Mouse (Mus musculus) frontal cortex, postnatal 36 days (tissue): ENCODE data around the gene Cpvl.

Source experiments
- DNase-seq, 2 experiments: peaks; one replicate each; pipeline ENCODE4 v3.0.0; 2022; ENCODE audit warnings: low spot score in 2 of 2

Cpvl gene

DNA sequence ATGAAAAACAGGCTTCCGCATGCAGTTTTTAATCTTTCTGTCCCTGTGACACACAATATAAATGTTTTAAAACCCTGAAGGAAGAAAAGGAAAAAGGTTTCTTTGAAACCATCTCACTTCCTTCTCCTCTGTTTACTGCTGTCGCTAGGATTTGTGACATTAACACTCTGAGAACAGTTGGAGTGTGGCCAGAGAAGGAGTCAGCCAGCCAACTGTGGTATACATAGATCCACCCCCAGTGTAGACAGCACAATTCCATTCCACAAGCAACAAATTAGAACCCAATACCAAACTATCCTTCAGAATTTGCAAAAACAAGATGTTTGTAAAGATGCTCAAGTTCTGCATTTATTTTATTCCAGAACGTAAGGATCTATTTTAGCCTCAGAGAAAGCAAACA is 6.7 kb downstream of the Cpvl start:
- DNase-seq: peak in 1 of 2 experiments; percentile 35

DNA sequence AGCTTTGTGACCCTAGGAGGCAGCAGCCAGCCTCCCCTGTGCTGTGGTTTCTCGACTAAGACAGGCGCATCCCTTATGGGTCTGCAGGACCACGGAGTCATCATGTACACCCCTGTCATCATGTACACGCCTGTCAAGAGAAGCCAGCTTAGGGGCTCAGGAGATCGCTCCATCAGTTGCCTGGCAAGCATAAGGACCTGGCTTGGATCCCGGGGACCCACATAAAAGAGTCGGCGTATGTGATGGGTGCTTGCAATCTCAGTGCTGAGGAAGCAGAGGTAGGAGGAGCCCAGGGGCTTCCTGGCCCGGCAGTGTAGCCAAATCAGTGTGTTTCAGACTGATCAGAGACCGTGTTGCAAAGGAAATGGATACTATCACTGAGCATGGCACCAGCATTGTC is 9.4 kb downstream of the Cpvl start:
- no peak for DNase-seq

DNA sequence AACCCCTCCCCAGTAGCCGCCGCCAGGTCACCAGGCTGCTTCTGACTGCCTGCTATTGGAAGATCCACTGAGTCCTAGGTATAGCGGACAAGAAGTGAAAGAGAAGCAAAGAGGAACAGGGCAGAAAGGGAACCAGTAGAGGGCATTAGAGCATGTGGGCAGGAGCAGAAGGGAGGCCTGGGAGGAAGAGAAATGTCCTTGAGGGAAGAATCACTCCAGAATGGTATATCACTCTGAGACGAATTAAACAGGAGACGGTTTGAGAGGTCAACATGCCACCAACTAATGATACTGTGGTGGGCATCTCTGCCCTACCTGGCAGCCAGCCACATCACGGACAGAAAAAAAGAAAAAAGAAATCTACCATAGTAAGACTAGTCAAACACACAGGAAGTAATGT is 9.9 kb downstream of the Cpvl start:
- DNase-seq: no peak

- DNase-seq: no peak
Measured at GRCm38 (mm10) chr6:53966595-53966994, 11.9 kb downstream of the Cpvl start.

DNA sequence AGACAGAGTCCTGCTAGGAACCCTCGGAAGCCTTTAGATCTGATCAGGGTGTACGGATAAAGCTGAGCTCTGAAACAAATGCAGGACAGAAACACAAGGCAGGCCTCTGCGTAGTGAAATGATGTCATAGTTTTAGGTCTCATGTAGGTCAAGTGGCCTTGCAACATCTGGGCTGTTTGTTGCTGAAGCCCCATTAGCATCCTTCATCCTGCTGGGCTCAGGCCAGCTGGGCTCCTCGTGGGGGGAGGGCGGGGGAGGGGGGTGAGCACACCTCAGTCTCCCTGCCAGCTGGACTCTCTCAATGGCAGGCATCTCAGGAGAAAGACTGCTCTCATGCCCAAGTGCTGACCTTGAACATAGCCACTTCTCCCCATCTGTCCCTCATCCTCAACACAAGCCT is 12.6 kb downstream of the Cpvl start:
- DNase-seq: no peak

DNA sequence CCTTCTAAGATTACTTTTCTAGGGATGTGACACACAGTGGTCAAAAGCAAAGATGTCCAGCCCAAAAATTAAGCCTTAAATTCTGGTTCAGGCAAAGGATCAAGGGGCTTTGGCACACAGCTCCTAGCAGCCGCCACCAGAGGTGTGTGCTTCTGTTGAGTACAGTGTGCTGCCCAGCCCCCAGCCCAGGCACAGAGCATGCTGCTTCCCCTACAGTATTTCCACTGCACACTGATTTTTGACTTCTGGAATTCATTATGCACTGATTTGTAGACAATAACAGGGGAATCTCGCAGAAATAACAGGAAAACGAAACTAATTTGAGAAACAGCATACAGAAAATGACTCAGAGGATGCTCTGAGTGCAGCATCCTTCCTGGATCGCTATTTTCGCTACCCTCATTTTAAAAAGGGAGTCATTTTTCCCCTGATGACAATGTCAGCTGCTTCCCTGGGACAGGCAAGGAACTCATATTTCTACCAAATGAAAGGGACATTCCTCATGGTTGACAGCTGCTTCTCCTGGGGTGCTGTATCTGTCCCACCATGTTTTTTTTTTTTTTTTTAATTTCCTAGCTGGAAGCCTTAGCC is 14.5 kb downstream of the Cpvl start:
- DNase-seq: no peak

DNA sequence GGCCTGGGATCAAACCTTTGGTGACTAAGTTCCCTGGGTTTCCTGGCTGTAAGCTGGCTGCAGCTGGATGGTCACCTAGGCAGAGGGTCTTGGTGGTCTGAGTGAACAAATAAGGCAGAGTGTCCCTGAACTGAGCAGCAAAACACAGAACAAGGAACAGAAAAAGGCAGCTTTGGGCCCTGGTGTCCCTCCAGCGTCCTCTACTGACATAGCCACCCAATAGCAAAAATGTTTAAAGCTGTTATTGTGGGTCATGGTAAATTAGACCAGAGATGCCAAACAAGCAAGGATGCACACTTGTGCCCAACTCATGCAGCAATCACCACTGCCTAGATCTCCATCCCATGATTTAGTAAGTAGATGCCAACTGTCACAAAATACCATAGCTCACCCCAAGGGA is 16.5 kb downstream of the Cpvl start:
- no peak for DNase-seq

DNA sequence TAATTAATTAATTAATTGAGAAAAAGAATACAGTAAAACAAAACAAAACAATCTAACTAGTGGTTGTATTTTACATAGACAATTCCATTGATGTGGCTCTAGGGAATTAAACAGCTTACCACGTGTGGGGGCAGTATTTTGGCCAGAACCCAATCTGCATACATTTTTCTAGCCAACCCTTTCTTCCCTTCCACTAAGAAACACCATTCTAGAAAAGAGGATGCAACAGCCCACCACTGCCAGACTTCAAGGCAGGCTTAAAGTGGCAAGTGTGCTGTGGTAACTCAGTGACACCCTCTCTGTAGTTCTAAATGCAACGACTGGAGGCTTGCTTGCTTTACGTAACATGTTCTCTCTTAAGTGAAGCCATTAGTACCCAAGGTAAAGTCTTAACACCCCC is 18.6 kb downstream of the Cpvl start:
- no peak for DNase-seq

GRCm38 (mm10) chr6:53958321-53958720 is 20.1 kb downstream of the Cpvl start:
- DNase-seq: peak; percentile 63 to 74

DNA sequence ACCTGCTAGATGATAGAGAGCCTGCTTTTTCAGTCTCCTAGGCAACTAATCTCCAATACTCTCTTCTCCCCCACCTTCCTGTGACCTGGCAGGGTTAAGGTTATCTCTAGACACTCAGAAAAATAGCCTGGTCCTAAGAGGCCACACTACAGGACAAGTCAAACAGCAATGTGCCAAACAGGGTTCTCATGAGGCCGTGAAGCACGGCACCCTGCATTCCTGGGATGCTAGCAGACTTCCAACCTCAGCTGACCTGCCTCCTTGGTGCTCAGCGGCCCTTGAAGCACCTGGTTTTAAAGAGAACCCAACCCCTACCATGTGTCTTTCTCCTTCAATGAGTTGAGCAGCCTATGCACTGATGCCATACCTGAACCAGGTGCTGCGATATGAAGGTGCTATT is 22.0 kb downstream of the Cpvl start:
- DNase-seq: no peak

DNA sequence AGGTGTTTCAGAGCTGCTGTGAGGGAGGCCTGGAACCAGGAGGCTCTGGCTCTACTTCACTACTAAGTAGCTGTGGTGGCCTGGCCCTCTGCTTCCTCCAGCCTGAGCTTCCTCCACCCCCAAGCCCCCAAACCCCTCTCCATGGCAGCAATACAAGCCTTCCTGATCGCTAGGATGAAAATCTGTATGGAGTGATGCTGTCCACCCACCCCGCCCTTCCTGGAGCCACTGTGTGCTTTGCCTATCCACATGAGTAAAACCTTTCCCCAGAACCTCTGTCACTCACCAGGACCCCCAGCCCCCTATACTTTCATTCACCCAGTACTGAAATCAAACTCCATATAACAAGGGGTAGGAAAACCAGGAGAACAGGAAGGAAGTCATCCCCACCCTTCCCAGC is 22.6 kb downstream of the Cpvl start:
- DNase-seq: no peak

- DNase-seq: no peak
Measured at GRCm38 (mm10) chr6:53955271-53955670, 23.2 kb downstream of the Cpvl start.

DNA sequence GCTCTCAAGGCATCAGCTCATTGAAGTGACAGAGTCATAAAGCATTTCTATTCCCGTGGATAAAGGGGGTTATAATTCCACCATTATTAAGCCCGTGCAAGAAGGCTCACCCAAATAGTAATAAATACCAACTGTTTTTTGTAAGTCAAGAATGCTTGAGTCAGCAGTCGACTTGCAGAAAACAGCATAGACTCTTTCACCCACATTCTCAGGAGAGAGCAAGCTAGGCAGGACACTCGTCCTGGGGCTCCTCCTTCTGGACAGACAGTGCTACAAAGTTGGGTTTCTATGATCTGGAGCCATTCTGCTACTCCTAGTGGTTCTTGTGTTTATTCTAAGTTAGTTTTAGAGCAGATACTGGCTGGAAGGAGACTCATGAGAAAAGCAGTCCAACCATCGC is 24.4 kb downstream of the Cpvl start:
- DNase-seq: peak; percentile 38 to 69

GRCm38 (mm10) chr6:53953348-53953747 is 25.1 kb downstream of the Cpvl start:
- no peak for DNase-seq

GRCm38 (mm10) chr6:53951421-53951820 is 27.1 kb downstream of the Cpvl start:
- no peak for DNase-seq

- no peak for DNase-seq
Measured at GRCm38 (mm10) chr6:53950876-53951275, 27.6 kb downstream of the Cpvl start.

GRCm38 (mm10) chr6:53948388-53949035 is 30.0 kb downstream of the Cpvl start:
- no peak for DNase-seq

DNA sequence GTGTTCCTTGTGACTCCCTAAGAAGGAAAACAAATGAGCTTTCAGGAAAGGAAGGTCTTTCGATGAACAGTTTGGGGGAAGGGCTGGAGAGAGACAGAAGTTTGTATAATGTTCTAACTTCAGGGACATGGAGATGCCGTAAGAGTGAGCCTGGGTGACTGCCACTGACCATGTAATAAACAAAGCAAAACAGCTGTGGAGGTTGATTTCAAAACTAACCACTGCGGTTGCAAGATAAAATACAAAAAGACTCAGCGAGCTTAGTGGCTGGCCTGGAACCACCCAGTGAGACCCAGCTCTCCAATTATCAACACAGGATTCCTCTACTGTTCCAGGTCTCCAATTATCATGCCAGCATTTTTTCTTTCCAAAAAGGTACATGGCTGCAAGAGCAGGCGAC is 33.6 kb downstream of the Cpvl start:
- no peak for DNase-seq

GRCm38 (mm10) chr6:53944417-53944816 is 34.1 kb downstream of the Cpvl start:
- DNase-seq: no peak

DNA sequence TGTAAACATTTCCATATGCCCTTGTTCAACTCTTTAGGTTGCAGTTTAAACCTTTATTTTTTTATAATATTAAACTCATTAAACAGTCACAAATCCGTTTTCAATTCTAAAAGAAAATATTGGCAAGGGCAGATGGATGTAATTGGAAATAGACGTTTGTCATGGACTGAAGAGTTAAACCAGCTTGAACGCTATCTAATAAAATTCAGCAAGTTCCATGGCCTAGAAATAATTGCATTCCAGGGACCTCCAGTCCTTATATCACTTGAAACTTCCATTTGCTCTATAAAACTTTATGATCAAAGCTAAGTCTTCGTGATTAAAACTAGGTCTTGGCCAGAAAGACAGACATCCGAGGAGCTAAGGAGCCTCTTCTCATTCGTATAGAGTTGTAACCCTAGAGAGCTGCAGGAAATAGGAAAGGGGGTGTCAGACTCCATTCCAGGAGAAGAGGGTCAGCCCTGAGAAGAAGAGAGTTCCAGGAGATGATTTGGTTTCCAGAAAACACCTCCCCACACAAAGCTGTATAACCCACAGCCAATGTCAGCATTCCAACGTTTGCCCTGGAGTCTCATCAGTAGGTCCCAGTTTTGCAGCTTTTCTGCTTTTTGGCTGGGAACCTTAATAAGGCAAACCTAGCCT is 36.2 kb downstream of the Cpvl start:
- DNase-seq: no peak

DNA sequence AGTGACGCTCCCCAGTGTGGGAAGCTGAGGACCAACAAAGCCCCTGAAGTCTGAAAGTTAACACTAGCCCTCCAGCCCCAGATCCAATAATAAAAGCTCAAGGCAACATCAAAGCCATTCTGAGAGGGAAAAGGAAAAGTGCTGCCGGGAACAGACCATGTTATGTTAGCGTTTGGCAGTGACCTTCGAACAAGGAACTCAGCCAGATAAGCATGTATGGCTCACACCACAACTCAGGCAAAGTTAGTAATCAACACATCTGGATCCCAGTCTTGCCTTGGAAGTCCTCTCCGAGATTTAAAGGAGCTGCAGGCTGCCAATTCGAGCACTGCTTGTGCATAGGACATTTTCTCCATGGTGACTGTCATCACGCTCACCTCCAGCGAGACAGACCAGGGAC is 38.7 kb downstream of the Cpvl start:
- no peak for DNase-seq

GRCm38 (mm10) chr6:53938942-53939341 is 39.5 kb downstream of the Cpvl start:
- DNase-seq: no peak
